Mouse (Mus musculus) hindbrain, embryonic 13.5 days (tissue): ENCODE data around the gene Ano9. TPM values are rescaled to one million over a fixed set of nuclear protein-coding genes. Genes with fewer than 3 reads are reported as not detected.

Experiments
- ATAC-seq: fragments of 200-750 bp; cut with Nextera tagmentation; 2 replicates; pipeline ENCODE4 v1.8.0; 2017; ENCODE audit warnings: moderate TSS enrichment; ENCODE audit not compliant: low FRiP score
- H3K27ac ChIP-seq: fragments of 300-500 bp; sonication (generic); 2 replicates; pipeline ENCODE4 v1.5.1; 2015; ENCODE audit warnings: inconsistent platforms, mild to moderate bottlenecking, moderate library complexity
- H3K27me3 ChIP-seq: fragments of 300-500 bp; sonication (generic); 2 replicates; pipeline ENCODE4 v1.6.1; 2015; ENCODE audit warnings: mild to moderate bottlenecking, inconsistent platforms
- H3K36me3 ChIP-seq: fragments of 300-500 bp; sonication (generic); 2 replicates; pipeline ENCODE4 v1.6.1; 2015; ENCODE audit warnings: mild to moderate bottlenecking, inconsistent platforms
- H3K4me1 ChIP-seq: fragments of 300-500 bp; sonication (generic); replicated peaks from 2 replicates; pipeline ENCODE4 v1.6.1; 2015; ENCODE audit warnings: inconsistent platforms
- H3K4me2 ChIP-seq: fragments of 300-500 bp; sonication (generic); 2 replicates; pipeline ENCODE4 v1.6.1; 2015; ENCODE audit warnings: inconsistent platforms, mild to moderate bottlenecking, moderate library complexity
- H3K4me3 ChIP-seq: fragments of 300-500 bp; sonication (generic); 2 replicates; pipeline ENCODE4 v1.5.1; 2015; ENCODE audit warnings: mild to moderate bottlenecking, inconsistent platforms
- H3K9ac ChIP-seq: fragments of 300-500 bp; sonication (generic); 2 replicates; pipeline ENCODE4 v1.6.1; 2015; ENCODE audit warnings: mild to moderate bottlenecking, inconsistent platforms
- H3K9me3 ChIP-seq: fragments of 300-500 bp; sonication (generic); 2 replicates; pipeline ENCODE4 v1.6.1; 2016; ENCODE audit warnings: inconsistent platforms
- WGBS: fragments of 180-500 bp; shearing (Covaris S2); methylation state at CpG from one replicate; pipeline ENCODE4 v1.1.7; 2015; 5-methylcytosine and 5-hydroxymethylcytosine counted together
- polyA plus RNA-seq: library from polyadenylated mRNA; unstranded; fragments of >200 nt; fragmentation: Nextera tagmentation; extraction: Ambion mirVana; gene quantifications from 2 replicates; pipeline ENCODE4 v1.2.1, GENCODE M21; 2015

The Ano9 gene
- 0.09 TPM in 1 of 2 replicates, not detected in the other for polyA plus RNA-seq

GRCm38 (mm10) chr7:141117636-141118035 lies at the start of gene Ano9:
Ano9 (minus strand) TSS chr7:141117806.
- H3K27me3 ChIP-seq, result peaks cover 19% of the 10 kb centered on the region
- no peaks in the 10 kb centered on the region for H3K4me1 ChIP-seq
- H3K4me3 ChIP-seq, result no peak within 1 kb of the TSS
- no peak within 1 kb of the TSS for H3K9ac ChIP-seq
- no peak within 1 kb of the TSS for H3K4me2 ChIP-seq
- 20% methylated on average over 9 of the region's 9 CpGs for WGBS
- H3K27ac ChIP-seq, result no peak within 1 kb of the TSS
- ATAC-seq, result no peak
- H3K36me3 ChIP-seq, result no peaks in the 10 kb centered on the region
- no peaks in the 10 kb centered on the region for H3K9me3 ChIP-seq

GRCm38 (mm10) chr7:141164850-141165249 lies 47.2 kb upstream of the Ano9 start:
- no peaks in the 10 kb centered on the region for H3K27me3 ChIP-seq
- no peaks in the 10 kb centered on the region for H3K9me3 ChIP-seq
- no peak overlapping the region for H3K4me3 ChIP-seq
- peaks cover 11% of the 10 kb centered on the region; the same call in 1 of the 2 replicates for H3K4me1 ChIP-seq
- H3K4me2 ChIP-seq, result no peak overlapping the region
- no peak overlapping the region for H3K27ac ChIP-seq
- ATAC-seq, result no peak
- 91% methylated on average over 6 of the region's 6 CpGs for WGBS
- peaks cover 54% of the 10 kb centered on the region for H3K36me3 ChIP-seq
- no peak overlapping the region for H3K9ac ChIP-seq

GRCm38 (mm10) chr7:141164397-141164796 lies 46.8 kb upstream of the Ano9 start:
- 96% methylated on average over 7 of the region's 7 CpGs for WGBS

GRCm38 (mm10) chr7:141155362-141155761 lies 37.8 kb upstream of the Ano9 start:
- Histone ChIP-seq H3K4me3 (no peak overlapping the region), H3K4me2 (no peak overlapping the region), H3K4me1 (no peaks in the 10 kb centered on the region), H3K27ac (no peak overlapping the region), H3K9me3 (no peaks in the 10 kb centered on the region), H3K36me3 (peaks cover 81% of the 10 kb centered on the region), H3K9ac (no peak overlapping the region), H3K27me3 (no peaks in the 10 kb centered on the region)
- 91% methylated on average over 9 of the region's 9 CpGs for WGBS
- no peak for ATAC-seq

More at GRCm38 (mm10) chr7:141164397-141164796, 46.8 kb upstream of the Ano9 start:
- no peak overlapping the region for H3K9ac ChIP-seq
- H3K36me3 ChIP-seq, result peaks cover 58% of the 10 kb centered on the region
- no peaks in the 10 kb centered on the region for H3K27me3 ChIP-seq
- peaks cover 11% of the 10 kb centered on the region; the same call in 1 of the 2 replicates for H3K4me1 ChIP-seq
- no peak overlapping the region for H3K27ac ChIP-seq
- no peak overlapping the region for H3K4me3 ChIP-seq
- no peaks in the 10 kb centered on the region for H3K9me3 ChIP-seq
- ATAC-seq, result no peak
- H3K4me2 ChIP-seq, result no peak overlapping the region

- 75% methylated on average over 4 of the region's 4 CpGs for WGBS
- Histone ChIP-seq H3K27ac (no peak overlapping the region), H3K9me3 (no peaks in the 10 kb centered on the region), H3K36me3 (peaks cover 76% of the 10 kb centered on the region), H3K4me2 (no peak overlapping the region), H3K9ac (no peak overlapping the region), H3K27me3 (no peaks in the 10 kb centered on the region), H3K4me3 (no peak overlapping the region), H3K4me1 (no peaks in the 10 kb centered on the region)
- no peak for ATAC-seq
Measured at GRCm38 (mm10) chr7:141148639-141149038, 31.0 kb upstream of the Ano9 start.

GRCm38 (mm10) chr7:141147044-141147443 lies 29.4 kb upstream of the Ano9 start:
- no peak for ATAC-seq
- 74% methylated on average over 6 of the region's 6 CpGs for WGBS
- no peak overlapping the region for H3K4me3 ChIP-seq
- 0 out of 2 replicates have a peak overlapping the region, but pooled peaks have one; percentile 14 for H3K27ac ChIP-seq
- no peaks in the 10 kb centered on the region for H3K27me3 ChIP-seq
- H3K9me3 ChIP-seq, result no peaks in the 10 kb centered on the region
- peaks cover 73% of the 10 kb centered on the region for H3K36me3 ChIP-seq
- no peak overlapping the region for H3K4me2 ChIP-seq
- H3K9ac ChIP-seq, result no peak overlapping the region
- no peaks in the 10 kb centered on the region for H3K4me1 ChIP-seq

- H3K27ac ChIP-seq, result no peak overlapping the region
- no peak overlapping the region for H3K4me3 ChIP-seq
- H3K4me2 ChIP-seq, result no peak overlapping the region
- H3K4me1 ChIP-seq, result no peaks in the 10 kb centered on the region
- ATAC-seq, result no peak
- 96% methylated on average over 12 of the region's 12 CpGs for WGBS
- H3K9me3 ChIP-seq, result no peaks in the 10 kb centered on the region
- H3K27me3 ChIP-seq, result no peaks in the 10 kb centered on the region
- H3K36me3 ChIP-seq, result peaks cover 66% of the 10 kb centered on the region
- H3K9ac ChIP-seq, result no peak overlapping the region
Measured at GRCm38 (mm10) chr7:141146043-141146595, 28.5 kb upstream of the Ano9 start.

GRCm38 (mm10) chr7:141145403-141145802 lies 27.8 kb upstream of the Ano9 start:
- Histone ChIP-seq H3K4me1 (no peaks in the 10 kb centered on the region), H3K4me2 (no peak overlapping the region), H3K27ac (no peak overlapping the region), H3K27me3 (no peaks in the 10 kb centered on the region), H3K9ac (no peak overlapping the region), H3K9me3 (no peaks in the 10 kb centered on the region), H3K36me3 (peaks cover 62% of the 10 kb centered on the region), H3K4me3 (no peak overlapping the region)
- WGBS, result 80% methylated on average over 1 of the region's 1 CpGs
- ATAC-seq, result no peak

- WGBS, result 95% methylated on average over 3 of the region's 3 CpGs
- ATAC-seq, result no peak
- Histone ChIP-seq H3K27ac (no peak overlapping the region), H3K9ac (no peak overlapping the region), H3K27me3 (no peaks in the 10 kb centered on the region), H3K4me3 (no peak overlapping the region), H3K4me1 (no peaks in the 10 kb centered on the region), H3K4me2 (no peak overlapping the region), H3K9me3 (no peaks in the 10 kb centered on the region), H3K36me3 (peaks cover 62% of the 10 kb centered on the region)
Measured at GRCm38 (mm10) chr7:141144650-141145049, 27.0 kb upstream of the Ano9 start.

- H3K9me3 ChIP-seq, result no peaks in the 10 kb centered on the region
- no peak for ATAC-seq
- no peak overlapping the region for H3K4me3 ChIP-seq
- no peak overlapping the region for H3K9ac ChIP-seq
- no peak overlapping the region for H3K4me2 ChIP-seq
- no peaks in the 10 kb centered on the region for H3K27me3 ChIP-seq
- H3K27ac ChIP-seq, result no peak overlapping the region
- WGBS, result 92% methylated on average over 2 of the region's 2 CpGs
- no peaks in the 10 kb centered on the region for H3K4me1 ChIP-seq
- H3K36me3 ChIP-seq, result peaks cover 66% of the 10 kb centered on the region
Measured at GRCm38 (mm10) chr7:141143861-141144260, 26.3 kb upstream of the Ano9 start.

GRCm38 (mm10) chr7:141143112-141143511 lies 25.5 kb upstream of the Ano9 start:
- Histone ChIP-seq H3K4me2 (no peak overlapping the region), H3K27ac (no peak overlapping the region), H3K9ac (no peak overlapping the region), H3K4me3 (no peak overlapping the region), H3K27me3 (no peaks in the 10 kb centered on the region), H3K4me1 (no peaks in the 10 kb centered on the region), H3K9me3 (no peaks in the 10 kb centered on the region), H3K36me3 (peaks cover 66% of the 10 kb centered on the region)
- no peak for ATAC-seq
- WGBS, result 50% methylated on average over 5 of the region's 5 CpGs

GRCm38 (mm10) chr7:141141326-141141725 lies 23.7 kb upstream of the Ano9 start:
- Histone ChIP-seq H3K36me3 (peaks cover 69% of the 10 kb centered on the region), H3K9me3 (no peaks in the 10 kb centered on the region), H3K27ac (no peak overlapping the region), H3K4me3 (no peak overlapping the region), H3K27me3 (no peaks in the 10 kb centered on the region), H3K4me1 (no peaks in the 10 kb centered on the region), H3K4me2 (no peak overlapping the region), H3K9ac (no peak overlapping the region)
- no peak for ATAC-seq
- WGBS, result 91% methylated on average over 4 of the region's 4 CpGs
